Mouse (Mus musculus): Measurements from ENCODE around the gene Sept6. TPM values are rescaled to one million over a fixed set of nuclear protein-coding genes. Genes with fewer than 3 reads are reported as not detected.
"Not testable (repeated sequence)": the region's sequence is repeated elsewhere in the genome, so short reads cannot be mapped to it uniquely, and the experiment has no call there.

The Sept6 gene
- polyA plus RNA-seq, 1 experiment from 2014 or later: 23.5 TPM

DNA sequence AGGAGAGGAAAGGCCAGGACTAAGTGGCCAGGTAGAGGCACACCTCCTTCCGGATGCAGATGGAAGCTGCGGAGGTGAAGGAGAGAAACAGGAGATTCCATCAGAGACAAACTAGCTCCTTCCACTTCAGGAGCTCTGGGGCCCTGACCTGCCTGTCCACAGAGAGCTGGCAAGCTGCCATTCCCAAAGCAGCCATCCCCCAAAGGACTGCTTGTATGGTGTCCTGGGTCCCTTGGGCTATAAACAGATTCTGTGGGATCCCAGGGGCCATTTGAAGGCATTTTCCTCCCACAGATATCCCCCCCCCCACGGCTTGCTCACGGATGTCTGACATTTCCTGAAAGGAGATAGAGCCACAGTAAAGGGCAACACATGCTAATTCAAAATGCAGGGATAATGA, 62.8 kb downstream of the Sept6 start:
- H3K4me1 ChIP-seq (ENCODE audit: insufficient read depth, low read length): no peaks in the 10 kb centered on the region
- H3K27me3 ChIP-seq (ENCODE audit: insufficient read depth, low read length): no peaks in the 10 kb centered on the region
- no peak overlapping the region for H3K27ac ChIP-seq (ENCODE audit: low read length)
- no peaks in the 10 kb centered on the region for H3K9me3 ChIP-seq (ENCODE audit: low read length)
- no peak for ATAC-seq (ENCODE audit: low FRiP score, low TSS enrichment)
- WGBS: 90% methylated on average over 4 of the region's 4 CpGs
- H3K9ac ChIP-seq (replicated peaks; ENCODE audit: low read length): no peak overlapping the region
- H3K36me3 ChIP-seq (ENCODE audit: insufficient read depth, low read length): no peaks in the 10 kb centered on the region
- H3K4me3 ChIP-seq (ENCODE audit: low read length): no peak overlapping the region
- no peak overlapping the region for H3K4me2 ChIP-seq (replicated peaks; ENCODE audit: low read depth, low read length)

DNA sequence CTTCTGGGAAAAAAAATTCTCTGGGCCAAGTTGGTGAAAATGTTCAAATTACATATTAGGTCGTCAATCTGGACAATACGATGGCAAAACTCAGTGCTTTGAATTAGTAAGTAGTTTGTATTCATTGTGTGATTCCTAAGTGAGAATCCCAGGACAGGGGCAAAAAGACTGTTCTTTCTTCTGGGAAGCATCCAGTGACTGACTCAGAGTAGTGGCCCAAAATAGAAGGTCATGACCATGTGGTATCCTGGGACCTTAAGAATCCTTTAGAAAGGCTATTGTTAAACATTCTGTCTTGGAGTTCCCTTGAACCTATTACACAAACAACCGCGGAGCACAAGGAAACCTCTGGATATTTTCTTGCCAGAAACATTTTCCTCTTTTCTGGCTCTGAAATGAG, 70.2 kb downstream of the Sept6 start:
- ATAC-seq (ENCODE audit: low FRiP score, low TSS enrichment): no peak
- H3K9me3 ChIP-seq (ENCODE audit: low read length): no peaks in the 10 kb centered on the region
- H3K27me3 ChIP-seq (ENCODE audit: insufficient read depth, low read length): no peaks in the 10 kb centered on the region
- no peaks in the 10 kb centered on the region for H3K36me3 ChIP-seq (ENCODE audit: insufficient read depth, low read length)
- WGBS: 94% methylated on average over 4 of the region's 4 CpGs
- no peak overlapping the region for H3K4me2 ChIP-seq (replicated peaks; ENCODE audit: low read depth, low read length)
- no peak overlapping the region for H3K9ac ChIP-seq (replicated peaks; ENCODE audit: low read length)
- H3K27ac ChIP-seq (ENCODE audit: low read length): no peak overlapping the region
- no peaks in the 10 kb centered on the region for H3K4me1 ChIP-seq (ENCODE audit: insufficient read depth, low read length)
- H3K4me3 ChIP-seq (ENCODE audit: low read length): no peak overlapping the region

- Histone ChIP-seq H3K4me1 (ENCODE audit: insufficient read depth, low read length) (no peaks in the 10 kb centered on the region), H3K27me3 (ENCODE audit: insufficient read depth, low read length) (no peaks in the 10 kb centered on the region), H3K4me2 (replicated peaks; ENCODE audit: low read depth, low read length) (no peak overlapping the region), H3K9ac (replicated peaks; ENCODE audit: low read length) (no peak overlapping the region), H3K4me3 (ENCODE audit: low read length) (no peak overlapping the region), H3K36me3 (ENCODE audit: insufficient read depth, low read length) (no peaks in the 10 kb centered on the region), H3K27ac (ENCODE audit: low read length) (no peak overlapping the region), H3K9me3 (ENCODE audit: low read length) (no peaks in the 10 kb centered on the region)
- WGBS: 57% methylated on average over 1 of the region's 1 CpGs
- ATAC-seq (ENCODE audit: low FRiP score, low TSS enrichment): no peak
Observed at GRCm38 (mm10) chrX:36917749-36918148, 73.8 kb downstream of the Sept6 start.

- WGBS: 46% methylated on average over 12 of the region's 12 CpGs
- H3K4me1 ChIP-seq (ENCODE audit: insufficient read depth, low read length): no peaks in the 10 kb centered on the region
- ATAC-seq (ENCODE audit: low FRiP score, low TSS enrichment): no peak
- no peaks in the 10 kb centered on the region for H3K9me3 ChIP-seq (ENCODE audit: low read length)
- H3K4me2 ChIP-seq (replicated peaks; ENCODE audit: low read depth, low read length): no peak overlapping the region
- H3K4me3 ChIP-seq (ENCODE audit: low read length): no peak overlapping the region
- H3K9ac ChIP-seq (replicated peaks; ENCODE audit: low read length): no peak overlapping the region
- H3K36me3 ChIP-seq (ENCODE audit: insufficient read depth, low read length): no peaks in the 10 kb centered on the region
- H3K27me3 ChIP-seq (ENCODE audit: insufficient read depth, low read length): no peaks in the 10 kb centered on the region
- H3K27ac ChIP-seq (ENCODE audit: low read length): no peak overlapping the region
Observed at GRCm38 (mm10) chrX:36911343-36911742, 80.3 kb downstream of the Sept6 start.

- 34% methylated on average over 5 of the region's 5 CpGs for WGBS
- H3K4me3 ChIP-seq (ENCODE audit: low read length): no peak overlapping the region
- no peak overlapping the region for H3K9ac ChIP-seq (replicated peaks; ENCODE audit: low read length)
- H3K4me2 ChIP-seq (replicated peaks; ENCODE audit: low read depth, low read length): no peak overlapping the region
- ATAC-seq (ENCODE audit: low FRiP score, low TSS enrichment): no peak
- H3K4me1 ChIP-seq (ENCODE audit: insufficient read depth, low read length): 0 out of 2 replicates have a peak, but pooled peaks cover 6% of the 10 kb centered on the region
- no peaks in the 10 kb centered on the region for H3K36me3 ChIP-seq (ENCODE audit: insufficient read depth, low read length)
- H3K27me3 ChIP-seq (ENCODE audit: insufficient read depth, low read length): no peaks in the 10 kb centered on the region
- no peaks in the 10 kb centered on the region for H3K9me3 ChIP-seq (ENCODE audit: low read length)
- H3K27ac ChIP-seq (ENCODE audit: low read length): no peak overlapping the region
Observed at GRCm38 (mm10) chrX:36906539-36906938, 85.1 kb downstream of the Sept6 start.

- ATAC-seq (ENCODE audit: low FRiP score, low TSS enrichment): peak; percentile 93
- 22% methylated on average over 31 of the region's 32 CpGs for WGBS
- Histone ChIP-seq H3K27me3 (ENCODE audit: insufficient read depth, low read length) (no peaks in the 10 kb centered on the region), H3K9ac (replicated peaks; ENCODE audit: low read length) (peak overlapping the region; percentile 67), H3K36me3 (ENCODE audit: insufficient read depth, low read length) (no peaks in the 10 kb centered on the region), H3K9me3 (ENCODE audit: low read length) (no peaks in the 10 kb centered on the region), H3K27ac (ENCODE audit: low read length) (peak overlapping the region; percentile 66; the same call in 1 of the 2 replicates), H3K4me2 (replicated peaks; ENCODE audit: low read depth, low read length) (peak overlapping the region; percentile 68), H3K4me3 (ENCODE audit: low read length) (peak overlapping the region; percentile 61), H3K4me1 (ENCODE audit: insufficient read depth, low read length) (0 out of 2 replicates have a peak, but pooled peaks cover 6% of the 10 kb centered on the region)
Observed at GRCm38 (mm10) chrX:36903115-36903768, 88.4 kb downstream of the Sept6 start.

DNA sequence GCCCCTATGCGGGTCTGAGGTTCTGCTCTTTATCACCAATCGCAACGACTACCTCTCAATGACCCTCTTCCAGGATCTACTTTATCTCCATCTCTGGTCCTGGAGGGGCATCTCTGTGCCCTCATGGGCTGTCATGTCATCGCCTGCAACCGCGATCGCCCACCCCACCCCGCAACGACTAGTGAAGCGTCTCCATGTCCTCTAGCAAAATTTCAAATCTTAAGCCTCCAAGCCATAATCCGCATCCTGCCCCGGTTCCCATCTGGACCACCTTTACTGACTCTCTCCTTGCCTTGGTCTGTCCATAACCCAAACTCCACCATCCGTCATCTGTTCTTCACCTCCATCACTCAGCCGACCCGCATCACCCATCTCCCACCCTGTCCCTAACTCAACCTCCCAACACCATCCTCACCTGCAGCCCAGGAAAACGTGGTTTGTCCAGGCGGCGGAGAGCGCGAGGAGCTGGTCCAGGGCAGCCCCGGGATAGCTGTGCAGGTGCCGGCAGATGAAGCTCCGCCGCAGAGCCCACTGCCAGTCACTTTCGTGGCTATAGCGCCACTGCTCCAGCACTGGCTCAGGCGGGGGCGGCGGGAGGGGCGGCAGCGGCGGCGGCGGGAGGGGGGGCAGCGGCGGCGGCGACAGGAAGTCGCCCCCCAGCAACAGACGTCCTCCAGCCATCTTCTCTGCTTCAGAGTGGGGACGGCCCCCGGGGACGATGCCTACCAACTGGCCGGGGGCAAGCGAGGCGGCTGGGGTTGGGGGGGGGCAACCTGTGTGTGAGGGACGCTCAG, 89.1 kb downstream of the Sept6 start, which contains the start of gene Nkrf:
Nkrf (minus strand) TSS at position 579 of the 794 bp plus-strand sequence.
- Histone ChIP-seq H3K27me3 (ENCODE audit: insufficient read depth, low read length) (no peaks in the 10 kb centered on the region), H3K4me3 (ENCODE audit: low read length) (peak within 1 kb of the TSS; percentile 61), H3K9ac (replicated peaks; ENCODE audit: low read length) (peak within 1 kb of the TSS; percentile 67), H3K36me3 (ENCODE audit: insufficient read depth, low read length) (no peaks in the 10 kb centered on the region), H3K9me3 (ENCODE audit: low read length) (no peaks in the 10 kb centered on the region), H3K4me2 (replicated peaks; ENCODE audit: low read depth, low read length) (peak within 1 kb of the TSS; percentile 68), H3K4me1 (ENCODE audit: insufficient read depth, low read length) (0 out of 2 replicates have a peak, but pooled peaks cover 6% of the 10 kb centered on the region), H3K27ac (ENCODE audit: low read length) (peak within 1 kb of the TSS; percentile 66; the same call in 1 of the 2 replicates)
- 26% methylated on average over 30 of the region's 47 CpGs for WGBS
- peak; percentile 77 for ATAC-seq (ENCODE audit: low FRiP score, low TSS enrichment)

DNA sequence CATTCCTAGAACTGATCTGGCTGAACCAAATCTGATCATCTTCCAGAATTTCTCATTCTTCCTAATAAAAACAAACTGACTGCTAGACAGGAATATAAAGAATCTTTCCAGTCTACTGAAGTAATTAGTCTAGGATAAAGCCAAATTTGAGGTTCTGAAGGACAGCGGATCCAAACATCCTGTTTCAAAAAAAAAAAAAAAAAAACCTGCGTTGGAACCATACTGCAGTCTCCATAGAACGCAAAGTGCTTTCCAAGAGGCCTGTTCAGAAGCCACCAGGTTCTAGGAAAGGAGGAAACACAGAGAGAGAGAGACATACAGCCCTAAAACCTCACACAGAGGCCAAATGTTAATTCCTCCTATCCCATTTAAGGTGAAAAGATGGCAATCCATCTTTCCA, 89.9 kb downstream of the Sept6 start:
- peak overlapping the region; percentile 68 for H3K4me2 ChIP-seq (replicated peaks; ENCODE audit: low read depth, low read length)
- no peak overlapping the region for H3K27ac ChIP-seq (ENCODE audit: low read length)
- 41% methylated on average over 3 of the region's 3 CpGs for WGBS
- ATAC-seq (ENCODE audit: low FRiP score, low TSS enrichment): no peak
- 0 out of 2 replicates have a peak, but pooled peaks cover 6% of the 10 kb centered on the region for H3K4me1 ChIP-seq (ENCODE audit: insufficient read depth, low read length)
- H3K4me3 ChIP-seq (ENCODE audit: low read length): peak overlapping the region; percentile 61
- no peaks in the 10 kb centered on the region for H3K36me3 ChIP-seq (ENCODE audit: insufficient read depth, low read length)
- peak overlapping the region; percentile 67 for H3K9ac ChIP-seq (replicated peaks; ENCODE audit: low read length)
- no peaks in the 10 kb centered on the region for H3K9me3 ChIP-seq (ENCODE audit: low read length)
- H3K27me3 ChIP-seq (ENCODE audit: insufficient read depth, low read length): no peaks in the 10 kb centered on the region

GRCm38 (mm10) chrX:36898931-36899330, 92.7 kb downstream of the Sept6 start:
- ATAC-seq (ENCODE audit: low FRiP score, low TSS enrichment); H3K4me1 ChIP-seq (ENCODE audit: insufficient read depth, low read length); H3K4me2 ChIP-seq (replicated peaks; ENCODE audit: low read depth, low read length); H3K9me3 ChIP-seq (ENCODE audit: low read length); H3K27me3 ChIP-seq (ENCODE audit: insufficient read depth, low read length); H3K9ac ChIP-seq (replicated peaks; ENCODE audit: low read length); H3K27ac ChIP-seq (ENCODE audit: low read length); H3K36me3 ChIP-seq (ENCODE audit: insufficient read depth, low read length); H3K4me3 ChIP-seq (ENCODE audit: low read length): not testable (repeated sequence)
- 27% methylated on average over 1 of the region's 1 CpGs for WGBS

- WGBS: 84% methylated on average over 1 of the region's 1 CpGs
- no peak overlapping the region for H3K4me3 ChIP-seq (ENCODE audit: low read length)
- peaks cover 7% of the 10 kb centered on the region; the same call in 1 of the 2 replicates for H3K36me3 ChIP-seq (ENCODE audit: insufficient read depth, low read length)
- peaks cover 4% of the 10 kb centered on the region for H3K9me3 ChIP-seq (ENCODE audit: low read length)
- no peak for ATAC-seq (ENCODE audit: low FRiP score, low TSS enrichment)
- H3K4me1 ChIP-seq (ENCODE audit: insufficient read depth, low read length): no peaks in the 10 kb centered on the region
- H3K27ac ChIP-seq (ENCODE audit: low read length): no peak overlapping the region
- no peak overlapping the region for H3K4me2 ChIP-seq (replicated peaks; ENCODE audit: low read depth, low read length)
- no peaks in the 10 kb centered on the region for H3K27me3 ChIP-seq (ENCODE audit: insufficient read depth, low read length)
- no peak overlapping the region for H3K9ac ChIP-seq (replicated peaks; ENCODE audit: low read length)
Observed at GRCm38 (mm10) chrX:36884719-36885118, 106.9 kb downstream of the Sept6 start.

Measured in kidney, embryonic 16.5 days (tissue).